Mouse (Mus musculus): ENCODE results near the gene Tas2r110.

Tas2r110 gene

GRCm38 (mm10) chr6:132867708-132868107 lies at the start of gene Tas2r110:
Tas2r110 (plus strand) TSS chr6:132868008.
- in situ Hi-C loops (cut with MboI; ENCODE audit: unreplicated experiment in 2 of 2): loop anchor here in 1 of 2 experiments (10.0 kb wide), 1 partner anchor 93 kb away; the partner anchor contains the start of gene Tas2r136

DNA sequence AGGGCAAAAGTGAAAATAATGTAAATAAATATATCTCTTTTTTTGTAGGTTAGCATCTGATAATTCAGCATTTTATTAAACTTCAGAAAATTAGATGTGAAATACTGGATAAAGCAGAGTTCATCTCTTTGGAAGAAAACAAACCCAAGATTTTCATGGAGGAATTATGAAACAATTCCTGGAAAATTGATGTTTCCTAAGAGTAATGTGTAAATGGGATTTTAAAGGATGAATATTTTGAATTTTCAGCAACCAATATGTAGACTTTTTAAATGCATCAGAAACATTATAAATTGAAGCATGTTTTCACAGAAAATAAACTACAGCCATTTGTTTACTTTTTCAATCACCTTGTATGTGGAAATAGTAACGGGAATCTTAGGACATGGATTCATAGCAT lies 21.0 kb upstream of the Tas2r110 start, which contains the start of gene Tas2r123:
Gene Tas2r123, plus strand, starts transcription at position 301 of the 400 bp plus-strand sequence.
- in situ Hi-C loops (cut with MboI; ENCODE audit: unreplicated experiment in 2 of 2): loop anchor here in 1 of 2 experiments (10.0 kb wide), 1 partner anchor 202 kb away; no protein-coding TSS in a partner anchor

DNA sequence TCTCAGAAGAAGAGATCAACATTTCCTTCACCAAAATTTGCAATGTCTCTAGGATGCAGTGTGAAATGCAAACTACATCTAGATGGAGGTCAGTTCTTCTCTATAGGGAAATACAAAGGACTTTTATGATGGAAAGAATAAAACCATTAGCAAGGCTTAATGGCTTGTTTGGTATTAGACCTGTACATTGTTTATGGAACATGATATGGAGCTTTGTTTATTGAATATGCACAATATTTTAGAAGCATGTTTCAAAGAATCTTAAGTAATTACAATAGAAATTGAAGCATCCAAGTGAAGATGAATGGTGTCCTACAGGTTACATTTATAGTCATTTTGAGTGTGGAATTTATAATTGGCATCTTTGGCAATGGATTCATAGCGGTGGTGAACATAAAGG lies 12.7 kb upstream of the Tas2r110 start, which contains the start of gene Tas2r116:
Gene Tas2r116, plus strand, starts transcription at position 301 of the 400 bp plus-strand sequence.
- in situ Hi-C loops (cut with MboI; ENCODE audit: unreplicated experiment in 2 of 2): no loop called here

GRCm38 (mm10) chr6:132892711-132893110 lies 24.9 kb downstream of the Tas2r110 start, which contains the start of gene Tas2r113:
Tas2r113 (plus strand) TSS chr6:132893011.
- in situ Hi-C loops (cut with MboI; ENCODE audit: unreplicated experiment in 2 of 2): no loop called here

GRCm38 (mm10) chr6:132909351-132909750 lies 41.5 kb downstream of the Tas2r110 start, which contains the start of gene Tas2r125:
Tas2r125 (plus strand) TSS chr6:132909651.
- in situ Hi-C loops (cut with MboI; ENCODE audit: unreplicated experiment in 2 of 2): no loop called here

Data from v-Abl transformed pro-B cells (cell line).